Mouse (Mus musculus): Measurements from ENCODE around the gene Cox14. TPM values are rescaled to one million over a fixed set of nuclear protein-coding genes. Genes with fewer than 3 reads are reported as not detected.

Gene Cox14
- polyA plus RNA-seq, 1 experiment from 2014 or later: 139 TPM

DNA sequence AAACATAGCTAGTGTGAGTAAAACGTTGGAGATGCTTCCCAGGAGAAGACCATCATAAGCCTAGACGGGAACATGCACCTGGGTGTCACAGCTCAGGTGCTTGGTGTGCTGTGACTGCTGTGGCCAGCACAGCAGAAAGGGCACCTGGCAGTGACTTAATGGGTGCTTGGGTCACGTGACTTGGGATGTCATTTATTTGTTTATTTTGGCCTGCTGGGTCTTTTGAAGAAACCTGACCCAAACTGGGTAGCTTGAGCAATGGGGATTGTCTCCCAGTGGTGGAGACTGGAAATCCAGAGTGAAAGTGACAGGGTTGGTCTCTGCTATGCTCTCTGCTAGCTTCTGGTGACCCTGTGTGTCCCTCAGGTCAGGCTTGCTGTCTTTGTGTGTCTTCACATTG is 13.9 kb upstream of the Cox14 start:
- no peak for ATAC-seq (ENCODE audit: low FRiP score, low read depth)
- no peaks in the 10 kb centered on the region for H3K9me3 ChIP-seq
- peaks cover 11% of the 10 kb centered on the region; the same call in 1 of the 2 replicates for H3K4me1 ChIP-seq
- peaks cover 89% of the 10 kb centered on the region for H3K36me3 ChIP-seq
- H3K27ac ChIP-seq: no peak overlapping the region
- H3K9ac ChIP-seq: no peak overlapping the region
- no peaks in the 10 kb centered on the region for H3K27me3 ChIP-seq
- no peak overlapping the region for H3K4me2 ChIP-seq (replicated peaks)
- 68% methylated on average over 3 of the region's 3 CpGs for WGBS
- no peak overlapping the region for H3K4me3 ChIP-seq

GRCm38 (mm10) chr15:99712666-99713559 is 12.5 kb upstream of the Cox14 start:
- no peak overlapping the region for H3K4me3 ChIP-seq
- no peaks in the 10 kb centered on the region for H3K27me3 ChIP-seq
- peaks cover 75% of the 10 kb centered on the region for H3K36me3 ChIP-seq
- H3K27ac ChIP-seq: no peak overlapping the region
- no peak overlapping the region for H3K9ac ChIP-seq
- no peak overlapping the region for H3K4me2 ChIP-seq (replicated peaks)
- 65% methylated on average over 13 of the region's 13 CpGs for WGBS
- peaks cover 11% of the 10 kb centered on the region; the same call in 1 of the 2 replicates for H3K4me1 ChIP-seq
- no peaks in the 10 kb centered on the region for H3K9me3 ChIP-seq
- ATAC-seq (ENCODE audit: low FRiP score, low read depth): peak; percentile 37; the same call in 1 of the 2 replicates

- H3K27ac ChIP-seq: no peak overlapping the region
- no peak overlapping the region for H3K4me3 ChIP-seq
- no peak overlapping the region for H3K9ac ChIP-seq
- H3K9me3 ChIP-seq: no peaks in the 10 kb centered on the region
- ATAC-seq (ENCODE audit: low FRiP score, low read depth): no peak
- peaks cover 75% of the 10 kb centered on the region for H3K36me3 ChIP-seq
- no peak overlapping the region for H3K4me2 ChIP-seq (replicated peaks)
- H3K4me1 ChIP-seq: peaks cover 11% of the 10 kb centered on the region; the same call in 1 of the 2 replicates
- H3K27me3 ChIP-seq: no peaks in the 10 kb centered on the region
- 88% methylated on average over 3 of the region's 3 CpGs for WGBS
Observed at GRCm38 (mm10) chr15:99713569-99713968, 11.8 kb upstream of the Cox14 start.

GRCm38 (mm10) chr15:99714206-99714605 is 11.2 kb upstream of the Cox14 start:
- no peak overlapping the region for H3K9ac ChIP-seq
- peaks cover 74% of the 10 kb centered on the region for H3K36me3 ChIP-seq
- no peaks in the 10 kb centered on the region for H3K27me3 ChIP-seq
- no peak overlapping the region for H3K4me3 ChIP-seq
- H3K4me1 ChIP-seq: peaks cover 11% of the 10 kb centered on the region; the same call in 1 of the 2 replicates
- ATAC-seq (ENCODE audit: low FRiP score, low read depth): no peak
- WGBS: 72% methylated on average over 4 of the region's 4 CpGs
- peak overlapping the region; percentile 15; the same call in 1 of the 2 replicates for H3K27ac ChIP-seq
- no peak overlapping the region for H3K4me2 ChIP-seq (replicated peaks)
- no peaks in the 10 kb centered on the region for H3K9me3 ChIP-seq

DNA sequence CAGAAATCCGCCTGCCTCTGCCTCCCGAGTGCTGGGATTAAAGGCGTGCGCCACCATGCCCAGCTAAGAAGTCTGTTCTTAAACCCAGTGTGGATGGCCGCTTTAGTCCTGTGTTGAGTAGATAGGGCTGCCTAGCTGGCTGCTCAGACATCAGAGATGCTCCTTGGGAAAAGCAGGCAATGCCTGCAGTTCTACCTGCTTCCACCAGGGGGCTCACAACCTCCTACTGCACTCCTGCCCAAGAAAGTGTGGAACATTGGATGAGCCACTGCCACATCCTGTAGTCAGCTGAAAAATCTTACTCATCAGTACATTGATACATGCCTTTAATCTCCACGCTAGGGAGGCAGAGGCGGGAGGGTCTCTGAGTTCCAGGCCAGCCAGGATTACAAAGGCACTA is 10.6 kb upstream of the Cox14 start:
- Histone ChIP-seq H3K27me3 (no peaks in the 10 kb centered on the region), H3K36me3 (peaks cover 68% of the 10 kb centered on the region), H3K4me2 (replicated peaks) (no peak overlapping the region), H3K4me3 (no peak overlapping the region), H3K9ac (no peak overlapping the region), H3K27ac (no peak overlapping the region), H3K4me1 (peaks cover 11% of the 10 kb centered on the region; the same call in 1 of the 2 replicates), H3K9me3 (no peaks in the 10 kb centered on the region)
- ATAC-seq (ENCODE audit: low FRiP score, low read depth): peak; percentile 22; the same call in 1 of the 2 replicates
- 55% methylated on average over 7 of the region's 7 CpGs for WGBS

GRCm38 (mm10) chr15:99715361-99715865 is 10.0 kb upstream of the Cox14 start:
- no peak overlapping the region for H3K4me3 ChIP-seq
- H3K4me2 ChIP-seq (replicated peaks): no peak overlapping the region
- WGBS: 80% methylated on average over 13 of the region's 13 CpGs
- no peaks in the 10 kb centered on the region for H3K27me3 ChIP-seq
- H3K4me1 ChIP-seq: peaks cover 11% of the 10 kb centered on the region; the same call in 1 of the 2 replicates
- no peak for ATAC-seq (ENCODE audit: low FRiP score, low read depth)
- no peak overlapping the region for H3K9ac ChIP-seq
- peaks cover 63% of the 10 kb centered on the region for H3K36me3 ChIP-seq
- no peaks in the 10 kb centered on the region for H3K9me3 ChIP-seq
- H3K27ac ChIP-seq: no peak overlapping the region

DNA sequence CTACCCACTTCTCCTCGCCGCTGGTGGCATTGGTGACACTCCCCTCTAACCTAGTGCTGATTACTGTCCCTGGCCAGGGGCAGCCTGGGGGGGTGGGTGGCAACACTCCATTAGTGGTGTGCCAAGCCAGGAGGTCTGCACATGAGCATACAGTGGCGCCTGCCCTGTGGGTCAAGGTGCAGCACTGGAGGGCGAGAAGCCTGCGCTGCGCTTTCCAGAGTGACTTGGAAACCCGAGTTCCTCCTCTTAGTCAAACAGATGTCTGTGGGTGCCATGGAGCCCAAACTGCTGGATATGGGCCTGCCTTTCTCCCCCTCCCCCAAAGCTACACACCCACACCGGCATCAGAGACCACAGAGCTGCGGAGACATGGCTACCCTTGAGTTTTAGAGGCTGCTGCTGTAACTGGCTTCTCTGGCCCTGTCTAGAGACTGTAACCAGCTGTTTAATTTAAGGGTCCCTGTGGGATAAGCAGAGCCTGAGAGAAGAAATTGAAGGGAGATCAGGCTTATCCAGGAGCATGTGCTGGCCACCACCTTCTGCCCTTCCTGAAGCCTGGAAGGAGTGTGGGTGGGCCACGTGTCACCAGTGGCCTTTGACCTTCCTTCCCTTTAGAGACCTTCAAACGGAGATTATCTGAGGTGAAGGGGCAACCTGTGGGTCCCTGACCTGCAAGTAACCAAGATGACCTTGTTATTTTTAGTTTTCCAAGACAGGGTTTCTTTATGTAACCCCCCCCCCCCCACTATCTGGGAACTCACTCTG is 9.3 kb upstream of the Cox14 start:
- no peaks in the 10 kb centered on the region for H3K27me3 ChIP-seq
- no peak for ATAC-seq (ENCODE audit: low FRiP score, low read depth)
- H3K4me2 ChIP-seq (replicated peaks): no peak overlapping the region
- 67% methylated on average over 11 of the region's 11 CpGs for WGBS
- no peak overlapping the region for H3K4me3 ChIP-seq
- H3K9ac ChIP-seq: no peak overlapping the region
- peaks cover 11% of the 10 kb centered on the region; the same call in 1 of the 2 replicates for H3K4me1 ChIP-seq
- H3K36me3 ChIP-seq: peaks cover 61% of the 10 kb centered on the region
- no peak overlapping the region for H3K27ac ChIP-seq
- H3K9me3 ChIP-seq: no peaks in the 10 kb centered on the region

GRCm38 (mm10) chr15:99716814-99717213 is 8.6 kb upstream of the Cox14 start:
- H3K36me3 ChIP-seq: peaks cover 57% of the 10 kb centered on the region
- no peak overlapping the region for H3K9ac ChIP-seq
- ATAC-seq (ENCODE audit: low FRiP score, low read depth): no peak
- no peak overlapping the region for H3K4me2 ChIP-seq (replicated peaks)
- H3K4me3 ChIP-seq: no peak overlapping the region
- no peaks in the 10 kb centered on the region for H3K27me3 ChIP-seq
- peaks cover 11% of the 10 kb centered on the region; the same call in 1 of the 2 replicates for H3K4me1 ChIP-seq
- H3K27ac ChIP-seq: no peak overlapping the region
- H3K9me3 ChIP-seq: no peaks in the 10 kb centered on the region
- 90% methylated on average over 12 of the region's 12 CpGs for WGBS

DNA sequence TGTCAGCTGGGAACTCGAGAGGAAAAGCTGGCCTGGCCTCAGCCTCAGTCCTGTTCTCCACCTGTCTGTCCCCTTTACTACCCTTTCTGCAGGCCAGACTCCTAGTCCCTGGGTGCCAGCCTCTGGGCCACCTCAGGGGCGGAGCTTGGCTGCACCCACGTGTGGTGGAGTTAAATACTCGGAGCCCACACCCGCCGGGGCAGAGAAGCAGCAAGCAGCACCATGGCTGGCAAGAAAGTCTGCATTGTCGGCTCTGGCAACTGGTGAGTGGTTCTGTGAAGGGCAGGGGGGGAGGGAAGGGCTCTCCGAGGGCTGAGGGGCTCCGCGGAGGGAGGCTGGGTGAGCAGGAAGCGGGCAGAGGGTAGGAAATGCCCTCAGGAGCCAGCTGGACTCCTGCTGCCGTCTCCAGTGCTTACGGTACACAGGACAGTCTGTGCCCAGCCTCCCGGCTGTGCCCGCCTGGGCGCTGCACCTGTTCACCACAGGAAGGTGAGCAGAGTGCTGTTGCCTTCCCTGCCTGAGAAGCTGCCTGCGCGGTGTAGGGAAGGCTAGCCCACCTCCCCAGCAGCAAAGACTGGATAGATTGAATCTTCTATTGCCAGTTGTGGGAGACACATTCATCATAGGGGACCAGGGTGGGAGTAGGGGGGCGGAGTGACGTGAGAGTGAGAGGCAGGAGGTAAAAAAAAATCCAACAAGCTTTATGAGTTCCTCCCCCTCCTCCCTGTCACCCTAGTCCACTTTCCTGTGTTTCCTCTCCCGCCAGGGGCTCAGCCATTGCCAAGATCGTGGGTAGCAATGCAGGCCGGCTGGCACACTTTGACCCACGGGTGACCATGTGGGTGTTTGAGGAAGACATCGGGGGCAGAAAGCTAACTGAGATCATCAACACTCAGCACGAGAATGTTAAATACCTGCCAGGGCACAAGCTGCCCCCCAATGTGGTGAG is 7.8 kb upstream of the Cox14 start, which contains the start of gene Gpd1:
Gpd1 (plus strand) TSS at position 130 of the 949 bp plus-strand sequence.
- WGBS: 69% methylated on average over 26 of the region's 26 CpGs
- peaks cover 11% of the 10 kb centered on the region; the same call in 1 of the 2 replicates for H3K4me1 ChIP-seq
- no peak within 1 kb of the TSS for H3K4me3 ChIP-seq
- H3K4me2 ChIP-seq (replicated peaks): no peak within 1 kb of the TSS
- H3K36me3 ChIP-seq: peaks cover 55% of the 10 kb centered on the region
- no peak for ATAC-seq (ENCODE audit: low FRiP score, low read depth)
- H3K27me3 ChIP-seq: no peaks in the 10 kb centered on the region
- H3K27ac ChIP-seq: no peak within 1 kb of the TSS
- H3K9ac ChIP-seq: no peak within 1 kb of the TSS
- H3K9me3 ChIP-seq: no peaks in the 10 kb centered on the region

GRCm38 (mm10) chr15:99718461-99719021 is 6.9 kb upstream of the Cox14 start:
- Histone ChIP-seq H3K4me3 (no peak overlapping the region), H3K4me1 (peaks cover 17% of the 10 kb centered on the region), H3K9me3 (no peaks in the 10 kb centered on the region), H3K9ac (no peak overlapping the region), H3K4me2 (replicated peaks) (no peak overlapping the region), H3K27me3 (no peaks in the 10 kb centered on the region), H3K36me3 (peaks cover 46% of the 10 kb centered on the region), H3K27ac (no peak overlapping the region)
- WGBS: 91% methylated on average over 9 of the region's 9 CpGs
- ATAC-seq (ENCODE audit: low FRiP score, low read depth): no peak

DNA sequence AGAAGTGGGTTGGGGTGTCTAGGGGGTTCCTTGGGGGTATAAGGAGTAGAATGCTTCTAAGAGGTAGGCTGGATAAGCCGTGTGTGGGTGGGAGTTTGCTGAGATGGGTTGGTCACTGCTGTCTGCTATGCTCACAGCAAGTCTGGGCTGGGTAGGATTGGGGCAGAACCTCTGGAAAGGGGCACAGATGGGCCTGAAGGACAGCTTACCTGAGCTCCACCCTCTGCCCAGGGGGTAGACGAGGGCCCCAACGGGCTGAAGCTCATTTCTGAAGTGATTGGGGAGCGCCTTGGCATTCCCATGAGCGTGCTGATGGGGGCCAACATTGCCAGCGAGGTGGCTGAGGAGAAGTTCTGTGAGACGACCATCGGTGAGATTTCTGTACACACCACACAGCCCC is 5.6 kb upstream of the Cox14 start:
- WGBS: 76% methylated on average over 8 of the region's 8 CpGs

More for the DNA sequence above, 5.6 kb upstream of the Cox14 start:
- H3K4me2 ChIP-seq (replicated peaks): no peak overlapping the region
- no peak overlapping the region for H3K27ac ChIP-seq
- no peak overlapping the region for H3K4me3 ChIP-seq
- H3K4me1 ChIP-seq: peaks cover 30% of the 10 kb centered on the region
- peaks cover 35% of the 10 kb centered on the region for H3K36me3 ChIP-seq
- ATAC-seq (ENCODE audit: low FRiP score, low read depth): no peak
- peak overlapping the region; percentile 35; the same call in 1 of the 2 replicates for H3K9ac ChIP-seq
- H3K27me3 ChIP-seq: no peaks in the 10 kb centered on the region
- no peaks in the 10 kb centered on the region for H3K9me3 ChIP-seq

Data from limb, embryonic 13.5 days (tissue).